Mouse (Mus musculus) brain, embryonic 14.5 days (tissue): ENCODE measurements around the gene Pkn1.

Experiments used
- CTCF ChIP-seq: fragments of 200-500 bp; IDR thresholded peaks from 2 replicates; pipeline ENCODE4 v1.5.1; 2012; ENCODE audit warnings: inconsistent platforms, mild to moderate bottlenecking, moderate library complexity, borderline replicate concordance; ENCODE audit not compliant: insufficient read depth, insufficient read length; ENCODE audit errors: extremely low read depth
- POLR2A ChIP-seq: fragments of 200-500 bp; IDR thresholded peaks from 2 replicates; pipeline ENCODE4 v1.6.1; 2012; ENCODE audit warnings: mild to moderate bottlenecking, inconsistent platforms, borderline replicate concordance; ENCODE audit not compliant: poor library complexity, insufficient read depth, insufficient read length, severe bottlenecking; ENCODE audit errors: extremely low read depth

- TF ChIP-seq POLR2A (no peak), CTCF (no peak)
Measured at GRCm38 (mm10) chr8:83738949-83739710, 40.2 kb upstream of the Pkn1 start.
